Mouse (Mus musculus): ENCODE data around the gene Dennd5a. TPM values are rescaled to one million over a fixed set of nuclear protein-coding genes. Genes with fewer than 3 reads are reported as not detected.
A peak's percentile ranks its signal among the peaks of the same experiment; 100 is the strongest.
"Not testable (repeated sequence)": the region's sequence is repeated elsewhere in the genome, so short reads cannot be mapped to it uniquely, and the experiment has no call there.

The Dennd5a gene
- polyA plus RNA-seq, 1 experiment from 2014 or later: 41.7 TPM

DNA sequence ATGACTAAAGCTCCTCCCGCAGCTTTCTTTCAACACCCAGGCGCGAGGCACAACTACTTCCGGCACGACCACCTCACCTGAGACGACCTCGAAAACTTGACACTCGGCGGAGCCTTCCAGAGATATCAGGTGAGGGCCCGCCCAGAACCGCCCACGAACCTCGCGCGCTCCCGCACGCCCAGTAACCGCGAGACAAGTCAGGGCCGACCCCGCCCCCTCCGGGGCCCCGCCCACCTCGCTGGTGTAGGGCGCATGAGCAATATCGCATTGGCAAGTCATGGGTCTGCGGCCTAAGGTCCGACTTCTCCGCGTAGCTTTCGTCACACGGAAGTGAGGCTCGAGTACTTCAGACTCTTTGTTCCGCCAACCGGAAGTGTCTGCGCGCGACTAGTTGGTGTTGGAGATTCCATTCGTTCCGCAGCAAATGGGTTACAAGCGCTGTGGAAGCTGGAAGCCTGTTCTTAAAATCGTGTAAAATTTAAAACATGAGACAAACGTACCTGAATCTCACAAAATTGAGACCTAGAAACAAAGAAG is 25.9 kb upstream of the Dennd5a start:
- Histone ChIP-seq H3K27me3 (replicated peaks) (no peaks in the 10 kb centered on the region), H3K4me2 (peak overlapping the region; percentile 63), H3K9ac (peak overlapping the region; percentile 55), H3K4me1 (peaks cover 22% of the 10 kb centered on the region), H3K9me3 (no peaks in the 10 kb centered on the region), H3K4me3 (peak overlapping the region; percentile 61), H3K36me3 (replicated peaks) (peaks cover 12% of the 10 kb centered on the region; the same call in 1 of the 2 replicates), H3K27ac (peak overlapping the region; percentile 87)
- WGBS: under 1% methylated on average over 43 of the region's 43 CpGs
- ATAC-seq (replicated peaks): peak; percentile 99

DNA sequence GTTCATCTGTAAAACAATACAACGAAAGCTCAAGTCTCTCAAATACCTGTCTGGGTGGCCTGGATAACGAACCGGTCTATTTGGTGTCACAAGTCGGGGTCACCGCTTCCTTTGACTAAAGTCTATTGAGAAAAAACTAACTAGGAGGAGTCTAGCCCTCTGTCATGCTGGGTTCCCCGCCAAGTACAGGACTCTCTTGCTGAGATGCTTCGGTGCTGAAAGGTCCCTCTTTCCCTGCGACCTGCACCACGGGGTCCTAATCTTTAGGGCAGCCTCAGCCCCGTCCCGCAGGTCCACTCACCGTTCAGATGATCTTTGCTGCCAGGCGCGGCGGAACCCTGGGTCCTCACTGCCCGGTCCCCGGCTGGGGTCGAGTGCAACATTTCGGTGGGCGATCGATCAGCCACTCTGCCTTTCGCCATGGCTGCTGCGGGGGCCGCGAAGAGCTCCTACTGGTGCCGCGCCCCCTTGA is 25.4 kb upstream of the Dennd5a start:
- Histone ChIP-seq H3K36me3 (replicated peaks) (peaks cover 12% of the 10 kb centered on the region; the same call in 1 of the 2 replicates), H3K4me2 (peak overlapping the region; percentile 63), H3K27ac (peak overlapping the region; percentile 87), H3K9me3 (no peaks in the 10 kb centered on the region), H3K4me1 (peaks cover 22% of the 10 kb centered on the region), H3K4me3 (peak overlapping the region; percentile 61), H3K9ac (peak overlapping the region; percentile 55), H3K27me3 (replicated peaks) (no peaks in the 10 kb centered on the region)
- ATAC-seq (replicated peaks): no peak; the same call in 1 of the 2 replicates
- WGBS: under 1% methylated on average over 27 of the region's 27 CpGs

DNA sequence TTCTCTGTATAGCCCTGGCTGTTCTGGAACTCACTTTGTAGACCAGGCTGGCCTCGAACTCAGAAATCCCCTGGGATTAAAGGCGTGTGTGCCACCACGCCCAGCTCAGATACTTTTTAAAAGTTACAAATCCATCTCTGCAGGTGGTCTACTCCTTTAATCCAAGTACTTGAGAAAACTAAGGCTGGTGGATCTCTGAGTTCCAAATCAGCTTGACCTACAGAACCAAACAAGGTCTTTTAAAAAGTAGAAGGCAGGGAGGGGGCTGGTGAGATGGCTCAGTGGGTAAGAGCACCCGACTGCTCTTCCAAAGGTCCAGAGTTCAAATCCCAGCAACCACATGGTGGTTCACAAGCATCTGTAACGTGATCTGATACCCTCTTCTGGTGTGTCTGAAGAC is 24.3 kb upstream of the Dennd5a start:
- H3K9me3 ChIP-seq, H3K9ac ChIP-seq: not testable (repeated sequence)

DNA sequence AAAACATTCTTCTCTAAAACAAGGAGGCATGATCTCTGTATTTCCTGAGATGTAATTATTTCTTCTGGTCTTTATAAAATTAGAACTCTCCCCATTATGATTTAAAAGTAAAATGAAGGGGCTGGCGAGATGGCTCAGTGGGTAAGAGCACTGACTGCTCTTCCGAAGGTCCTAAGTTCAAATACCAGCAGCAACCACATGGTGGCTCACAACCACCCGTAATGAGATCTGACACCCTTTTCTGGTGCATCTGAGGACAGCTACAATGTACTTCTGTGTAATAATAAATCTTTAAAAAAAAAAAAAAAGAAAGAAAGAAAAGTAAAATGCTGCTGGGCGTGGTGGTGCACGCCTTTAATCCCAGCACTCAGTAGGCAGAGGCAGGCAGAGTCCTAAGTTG is 16.9 kb upstream of the Dennd5a start:
- not testable (repeated sequence) for ATAC-seq (replicated peaks); H3K27me3 ChIP-seq (replicated peaks); H3K4me1 ChIP-seq; H3K27ac ChIP-seq; H3K4me3 ChIP-seq; H3K9me3 ChIP-seq; H3K9ac ChIP-seq; H3K4me2 ChIP-seq
- H3K36me3 ChIP-seq (replicated peaks): peaks cover 30% of the 10 kb centered on the region
- 73% methylated on average over 5 of the region's 5 CpGs for WGBS

More for the DNA sequence above, 24.3 kb upstream of the Dennd5a start:
- H3K27ac ChIP-seq; H3K4me3 ChIP-seq; H3K27me3 ChIP-seq (replicated peaks); ATAC-seq (replicated peaks): not testable (repeated sequence)
- Histone ChIP-seq H3K4me1 (peaks cover 22% of the 10 kb centered on the region), H3K36me3 (replicated peaks) (peaks cover 12% of the 10 kb centered on the region; the same call in 1 of the 2 replicates), H3K4me2 (peak overlapping the region; percentile 63; the same call in 1 of the 2 replicates)
- WGBS: 61% methylated on average over 5 of the region's 5 CpGs

DNA sequence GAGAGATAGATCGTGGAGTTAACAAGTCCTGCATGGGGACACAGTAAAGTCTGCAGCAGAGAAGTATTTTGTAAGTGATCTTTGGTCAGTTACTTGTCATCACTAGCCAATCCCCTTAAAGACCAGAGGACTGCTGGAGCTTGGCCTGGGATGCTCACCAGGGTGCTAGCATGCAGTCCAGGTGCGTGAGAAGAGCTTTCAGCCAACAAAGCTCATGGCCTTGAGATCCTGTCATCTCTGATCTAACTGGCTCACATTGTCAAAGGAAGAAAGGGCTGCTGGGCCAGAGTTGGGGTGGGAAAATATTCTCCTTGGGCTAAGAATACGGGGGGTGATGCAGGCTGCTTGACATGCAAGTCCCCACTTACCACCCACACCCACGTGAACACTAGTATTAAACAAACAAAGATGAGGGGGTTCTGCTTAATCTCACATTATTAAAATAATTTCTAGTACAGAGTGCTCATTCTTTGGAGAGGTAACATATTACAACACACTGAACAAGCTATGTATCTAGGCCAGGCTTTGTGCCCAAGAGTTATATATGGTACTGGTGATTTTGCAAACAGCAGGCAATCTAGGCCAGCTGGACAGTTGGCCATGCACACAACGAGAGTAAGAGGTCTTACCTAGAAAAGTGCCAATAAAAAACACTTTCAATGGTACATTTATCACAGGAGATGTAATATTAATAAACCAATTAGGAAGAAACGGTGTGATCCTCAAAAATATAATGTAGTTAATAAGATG is 15.9 kb upstream of the Dennd5a start:
- Histone ChIP-seq H3K4me2 (no peak overlapping the region), H3K9me3 (no peaks in the 10 kb centered on the region), H3K9ac (no peak overlapping the region), H3K4me3 (no peak overlapping the region), H3K27ac (no peak overlapping the region), H3K4me1 (no peaks in the 10 kb centered on the region), H3K27me3 (replicated peaks) (no peaks in the 10 kb centered on the region), H3K36me3 (replicated peaks) (peaks cover 21% of the 10 kb centered on the region)
- no peak for ATAC-seq (replicated peaks)
- WGBS: 95% methylated on average over 6 of the region's 6 CpGs

DNA sequence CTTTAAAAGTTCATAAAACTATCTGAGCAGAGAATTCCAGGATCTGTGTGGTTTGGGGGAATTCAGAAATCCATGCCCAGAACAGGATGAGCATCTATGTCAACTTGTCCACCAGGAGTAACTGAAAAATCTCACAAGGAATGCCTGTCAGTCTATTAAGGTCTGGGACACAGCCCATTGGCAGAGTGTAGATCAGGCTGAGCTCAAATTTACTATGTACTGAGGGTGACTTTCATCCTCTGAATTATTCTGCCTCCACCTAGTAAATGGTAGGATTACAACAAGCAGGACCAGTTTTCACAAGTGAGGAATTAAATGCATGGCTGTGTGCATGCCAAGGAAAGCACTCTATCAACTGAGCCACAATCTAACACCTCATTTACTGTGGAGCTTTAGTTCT is 9.3 kb upstream of the Dennd5a start:
- H3K4me2 ChIP-seq: no peak overlapping the region
- H3K36me3 ChIP-seq (replicated peaks): peaks cover 5% of the 10 kb centered on the region; the same call in 1 of the 2 replicates
- peak overlapping the region; percentile 65 for H3K27ac ChIP-seq
- no peaks in the 10 kb centered on the region for H3K27me3 ChIP-seq (replicated peaks)
- H3K4me3 ChIP-seq: no peak overlapping the region
- no peak overlapping the region for H3K9ac ChIP-seq
- H3K9me3 ChIP-seq: no peaks in the 10 kb centered on the region
- H3K4me1 ChIP-seq: peaks cover 10% of the 10 kb centered on the region; the same call in 1 of the 2 replicates
- ATAC-seq (replicated peaks): no peak

DNA sequence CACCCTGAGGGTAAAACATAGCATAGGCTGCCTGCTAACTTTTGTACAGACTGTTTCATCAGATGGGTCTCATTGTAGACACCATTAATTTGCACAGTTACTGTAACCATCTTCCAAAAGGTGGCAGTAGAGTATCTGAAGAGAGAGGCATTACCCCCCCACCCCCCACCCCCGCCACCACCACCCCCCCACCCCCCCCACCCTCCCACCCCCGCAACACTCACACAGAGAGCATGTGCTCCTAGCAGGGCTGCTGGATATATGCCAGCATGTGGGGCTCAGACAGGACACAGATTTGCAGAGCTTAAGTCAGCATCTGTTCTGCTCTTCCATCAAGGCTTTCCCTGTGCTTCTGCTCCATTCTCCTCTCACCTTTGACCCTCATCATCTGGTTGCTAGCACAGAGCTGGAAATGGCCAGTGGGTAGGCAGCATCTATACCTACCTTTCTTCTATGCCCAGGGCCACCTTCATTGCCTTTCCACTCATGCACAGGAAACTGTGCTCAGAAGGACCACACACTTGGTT is 8.7 kb upstream of the Dennd5a start:
- Histone ChIP-seq H3K36me3 (replicated peaks) (peaks cover 5% of the 10 kb centered on the region; the same call in 1 of the 2 replicates), H3K4me3 (no peak overlapping the region), H3K27ac (peak overlapping the region; percentile 67), H3K27me3 (replicated peaks) (no peaks in the 10 kb centered on the region), H3K9ac (no peak overlapping the region), H3K9me3 (no peaks in the 10 kb centered on the region), H3K4me1 (peaks cover 10% of the 10 kb centered on the region; the same call in 1 of the 2 replicates), H3K4me2 (no peak overlapping the region)
- peak; percentile 87 for ATAC-seq (replicated peaks)
- 0% methylated on average over 2 of the region's 2 CpGs for whole genome bisulfite sequencing

DNA sequence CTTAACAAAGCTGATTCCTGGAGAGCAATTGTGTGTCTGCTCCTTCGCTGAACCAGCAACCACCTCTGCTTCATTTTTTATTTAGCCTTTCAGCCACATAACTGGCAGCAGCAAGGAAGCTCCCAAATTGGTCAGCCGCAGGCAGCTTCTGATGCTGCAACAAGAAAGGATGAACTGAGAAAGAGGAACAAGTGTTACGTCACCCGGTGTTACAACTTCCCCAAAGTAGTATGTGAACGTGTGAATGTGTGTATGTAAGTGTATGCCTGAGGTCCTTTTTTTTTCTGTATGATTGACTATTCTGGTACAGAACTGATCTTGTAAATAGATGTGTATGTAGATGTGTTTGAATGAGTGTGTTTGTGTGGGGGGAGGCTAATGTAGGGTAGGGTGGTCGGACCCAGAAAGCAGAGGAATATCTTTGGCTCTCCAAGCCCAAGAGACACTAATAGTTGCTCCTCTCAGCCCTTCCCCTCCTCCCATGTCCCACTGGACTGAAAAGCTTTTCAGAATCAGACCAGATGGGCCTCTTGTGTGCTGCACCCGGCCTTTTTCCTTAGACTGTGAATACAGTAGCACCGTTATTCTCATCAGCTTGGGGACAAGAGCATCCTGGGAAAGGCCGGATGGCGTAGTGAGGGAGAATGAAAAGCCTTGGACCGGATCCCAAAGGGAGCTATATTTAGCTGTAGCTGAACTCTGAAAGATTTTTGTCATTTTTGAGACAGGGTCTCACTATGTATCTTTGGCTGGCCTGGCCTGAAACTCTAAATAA is 7.7 kb upstream of the Dennd5a start:
- H3K4me3 ChIP-seq: no peak overlapping the region
- no peaks in the 10 kb centered on the region for H3K9me3 ChIP-seq
- peak; percentile 61 for ATAC-seq (replicated peaks)
- WGBS: 54% methylated on average over 11 of the region's 11 CpGs
- H3K36me3 ChIP-seq (replicated peaks): peaks cover 5% of the 10 kb centered on the region; the same call in 1 of the 2 replicates
- no peak overlapping the region for H3K4me2 ChIP-seq
- H3K9ac ChIP-seq: no peak overlapping the region
- peaks cover 10% of the 10 kb centered on the region; the same call in 1 of the 2 replicates for H3K4me1 ChIP-seq
- peak overlapping the region; percentile 67 for H3K27ac ChIP-seq
- H3K27me3 ChIP-seq (replicated peaks): no peaks in the 10 kb centered on the region

DNA sequence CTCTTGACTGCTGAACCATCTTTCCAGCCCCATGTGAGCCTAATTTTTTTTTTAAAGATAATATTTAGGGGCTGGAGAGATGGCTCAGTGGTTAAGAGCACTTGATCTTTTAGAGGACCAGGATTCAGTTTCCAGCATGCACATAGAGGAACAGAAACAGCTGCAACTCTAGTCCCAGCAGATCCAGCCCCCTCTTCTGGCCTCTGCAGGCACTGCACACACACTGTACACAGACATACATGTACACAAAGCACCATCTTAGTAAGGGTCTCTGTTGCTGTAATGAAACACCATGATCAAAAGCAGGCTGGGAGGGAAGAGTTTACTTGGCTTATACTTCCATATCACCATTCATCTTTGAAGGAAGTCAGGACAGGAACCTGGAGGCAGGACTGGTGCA is 5.4 kb upstream of the Dennd5a start:
- H3K4me1 ChIP-seq: peaks cover 14% of the 10 kb centered on the region
- H3K36me3 ChIP-seq (replicated peaks): no peaks in the 10 kb centered on the region
- no peak overlapping the region for H3K9ac ChIP-seq
- no peak overlapping the region for H3K4me2 ChIP-seq
- no peak for ATAC-seq (replicated peaks)
- H3K9me3 ChIP-seq: no peaks in the 10 kb centered on the region
- no peaks in the 10 kb centered on the region for H3K27me3 ChIP-seq (replicated peaks)
- H3K4me3 ChIP-seq: no peak overlapping the region
- no peak overlapping the region for H3K27ac ChIP-seq

DNA sequence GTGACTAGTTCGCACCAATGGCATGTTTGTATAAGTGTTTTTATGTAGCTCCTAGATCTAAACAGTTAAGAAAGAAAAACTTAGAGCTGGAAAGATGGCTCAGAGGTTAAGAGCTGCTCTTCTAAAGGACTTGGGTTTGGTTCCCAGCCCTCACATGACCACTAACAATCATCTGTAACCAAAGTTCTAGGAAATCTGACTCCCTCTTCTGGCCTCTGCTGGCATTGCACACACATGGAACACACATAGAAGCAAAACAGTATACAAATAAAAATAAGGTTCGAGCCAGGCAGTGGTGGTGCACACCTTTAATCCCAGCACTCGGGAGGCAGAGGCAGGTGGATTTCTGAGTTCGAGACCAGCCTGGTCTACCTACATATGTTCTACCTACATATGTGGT is 3.4 kb upstream of the Dennd5a start:
- peaks cover 17% of the 10 kb centered on the region for H3K4me1 ChIP-seq
- no peak overlapping the region for H3K9ac ChIP-seq
- H3K9me3 ChIP-seq: no peaks in the 10 kb centered on the region
- H3K27me3 ChIP-seq (replicated peaks): no peaks in the 10 kb centered on the region
- no peaks in the 10 kb centered on the region for H3K36me3 ChIP-seq (replicated peaks)
- ATAC-seq (replicated peaks): no peak
- H3K4me3 ChIP-seq: no peak overlapping the region
- no peak overlapping the region for H3K27ac ChIP-seq
- no peak overlapping the region for H3K4me2 ChIP-seq
- WGBS: 96% methylated on average over 4 of the region's 4 CpGs

DNA sequence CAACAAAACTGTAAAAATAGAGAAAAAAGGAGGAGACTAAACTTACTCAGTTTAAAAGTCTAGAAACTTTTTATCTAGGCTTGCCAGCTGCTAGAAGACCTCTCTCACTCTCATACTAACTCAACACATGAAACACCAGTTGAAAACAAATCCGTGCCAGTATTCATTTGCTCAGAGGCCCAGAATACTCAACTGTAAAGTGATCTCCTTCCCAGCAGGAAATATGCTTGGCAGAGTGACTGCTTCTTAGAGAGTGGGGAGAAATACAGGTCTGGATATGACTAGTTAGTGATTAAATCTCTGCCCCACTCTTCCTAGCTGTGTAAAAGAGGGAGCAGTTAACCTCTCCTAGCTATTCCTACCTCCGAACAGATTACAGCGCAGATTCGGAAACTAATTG is 2.3 kb upstream of the Dennd5a start:
- H3K27me3 ChIP-seq (replicated peaks): no peaks in the 10 kb centered on the region
- no peak overlapping the region for H3K4me2 ChIP-seq
- no peak overlapping the region for H3K9ac ChIP-seq
- H3K36me3 ChIP-seq (replicated peaks): no peaks in the 10 kb centered on the region
- no peak overlapping the region for H3K4me3 ChIP-seq
- H3K4me1 ChIP-seq: peaks cover 24% of the 10 kb centered on the region
- no peak overlapping the region for H3K27ac ChIP-seq
- no peak for ATAC-seq (replicated peaks)
- 79% methylated on average over 4 of the region's 4 CpGs for WGBS
- H3K9me3 ChIP-seq: no peaks in the 10 kb centered on the region

DNA sequence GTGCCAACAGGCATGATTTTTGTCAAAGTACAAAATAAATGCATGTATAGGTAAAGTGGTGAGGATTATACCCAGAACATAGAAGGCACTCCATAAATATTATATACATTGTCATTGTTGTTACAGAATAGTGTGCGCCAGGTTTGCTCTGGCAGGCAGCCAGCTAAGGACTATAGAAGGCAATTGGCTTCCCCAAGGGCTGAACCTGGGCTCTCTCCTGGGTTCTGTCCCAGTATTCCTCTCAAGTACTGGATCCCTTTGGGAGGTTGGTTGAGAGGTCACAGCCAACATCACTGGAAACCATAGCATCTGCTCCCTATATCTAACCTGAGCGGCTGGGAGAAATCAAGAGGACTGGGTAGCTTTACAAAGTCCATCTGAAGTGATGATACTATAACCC is 1.3 kb upstream of the Dennd5a start:
- Histone ChIP-seq H3K4me2 (no peak overlapping the region), H3K9ac (no peak overlapping the region), H3K9me3 (no peaks in the 10 kb centered on the region), H3K4me3 (no peak overlapping the region), H3K27me3 (replicated peaks) (no peaks in the 10 kb centered on the region), H3K27ac (no peak overlapping the region), H3K36me3 (replicated peaks) (no peaks in the 10 kb centered on the region), H3K4me1 (peaks cover 31% of the 10 kb centered on the region)
- WGBS: 80% methylated on average over 2 of the region's 2 CpGs
- ATAC-seq (replicated peaks): no peak

All from midbrain, embryonic 15.5 days (tissue).